Mouse (Mus musculus) stomach, postnatal 0 days (tissue): Measurements from ENCODE around the gene Rpl23a. TPM values are rescaled to one million over a fixed set of nuclear protein-coding genes. Genes with fewer than 3 reads are reported as not detected.
"Not testable (repeated sequence)": the region's sequence is repeated elsewhere in the genome, so short reads cannot be mapped to it uniquely, and the experiment has no call there.

Experiments used
- ATAC-seq: fragments of 200-750 bp; cut with Nextera tagmentation; 2 replicates; pipeline ENCODE4 v1.8.0; 2017; ENCODE audit not compliant: low FRiP score, low TSS enrichment
- DNase-seq: peaks from one replicate; pipeline ENCODE4 v3.0.0-alpha.2; 2016; ENCODE audit warnings: low spot score
- H3K27ac ChIP-seq: fragments of 300-500 bp; sonication (generic); replicated peaks from 2 replicates; pipeline ENCODE4 v1.5.1; 2014; ENCODE audit warnings: mild to moderate bottlenecking, control low read depth
- H3K27me3 ChIP-seq: fragments of 300-500 bp; sonication (generic); 2 replicates; pipeline ENCODE4 v1.6.1; 2014; ENCODE audit warnings: low read length; ENCODE audit not compliant: control insufficient read depth, insufficient read depth
- H3K36me3 ChIP-seq: fragments of 300-500 bp; sonication (generic); 2 replicates; pipeline ENCODE4 v1.6.1; 2014; ENCODE audit warnings: low read length, mixed read lengths; ENCODE audit not compliant: control insufficient read depth, insufficient read depth
- H3K4me1 ChIP-seq: fragments of 300-500 bp; sonication (generic); replicated peaks from 2 replicates; pipeline ENCODE4 v1.6.1; 2014; ENCODE audit warnings: antibody characterized with exemption; ENCODE audit not compliant: control insufficient read depth, insufficient read depth
- H3K4me2 ChIP-seq: fragments of 300-500 bp; sonication (generic); replicated peaks from 2 replicates; pipeline ENCODE4 v1.6.1; 2014; ENCODE audit warnings: low read depth, mild to moderate bottlenecking, control low read depth, moderate library complexity
- H3K4me3 ChIP-seq: fragments of 300-500 bp; sonication (generic); 2 replicates; pipeline ENCODE4 v1.5.1; 2014; ENCODE audit warnings: low read depth, low read length, control low read depth
- H3K9ac ChIP-seq: fragments of 300-500 bp; sonication (generic); 2 replicates; pipeline ENCODE4 v1.6.1; 2014; ENCODE audit warnings: mild to moderate bottlenecking, low read length, control low read depth, mixed read lengths
- H3K9me3 ChIP-seq: fragments of 300-500 bp; sonication (generic); 2 replicates; pipeline ENCODE4 v1.6.1; 2016; ENCODE audit warnings: low read length; ENCODE audit not compliant: control insufficient read depth
- CTCF ChIP-seq: IDR thresholded peaks from 2 replicates; pipeline ENCODE4 v1.5.1; 2016; ENCODE audit warnings: antibody characterized with exemption, low read depth, mild to moderate bottlenecking, moderate library complexity
- EP300 ChIP-seq: optimal IDR thresholded peaks from 2 replicates; pipeline ENCODE3; 2016; ENCODE audit warnings: antibody characterized with exemption
- WGBS: fragments of 180-500 bp; shearing (Covaris S2); extraction: QIAGEN DNeasy Blood & Tissue Kit; methylation state at CpG from one replicate; pipeline ENCODE4 v1.1.7; 2014; 5-methylcytosine and 5-hydroxymethylcytosine counted together
- polyA plus RNA-seq: library from polyadenylated mRNA; unstranded; fragments of >200 nt; fragmentation: Nextera tagmentation; extraction: Ambion mirVana; gene quantifications from 2 replicates; pipeline ENCODE4 v1.2.1, GENCODE M21; 2015

Rpl23a gene
- polyA plus RNA-seq, 1 experiment from 2014 or later = 1,145 TPM

DNA sequence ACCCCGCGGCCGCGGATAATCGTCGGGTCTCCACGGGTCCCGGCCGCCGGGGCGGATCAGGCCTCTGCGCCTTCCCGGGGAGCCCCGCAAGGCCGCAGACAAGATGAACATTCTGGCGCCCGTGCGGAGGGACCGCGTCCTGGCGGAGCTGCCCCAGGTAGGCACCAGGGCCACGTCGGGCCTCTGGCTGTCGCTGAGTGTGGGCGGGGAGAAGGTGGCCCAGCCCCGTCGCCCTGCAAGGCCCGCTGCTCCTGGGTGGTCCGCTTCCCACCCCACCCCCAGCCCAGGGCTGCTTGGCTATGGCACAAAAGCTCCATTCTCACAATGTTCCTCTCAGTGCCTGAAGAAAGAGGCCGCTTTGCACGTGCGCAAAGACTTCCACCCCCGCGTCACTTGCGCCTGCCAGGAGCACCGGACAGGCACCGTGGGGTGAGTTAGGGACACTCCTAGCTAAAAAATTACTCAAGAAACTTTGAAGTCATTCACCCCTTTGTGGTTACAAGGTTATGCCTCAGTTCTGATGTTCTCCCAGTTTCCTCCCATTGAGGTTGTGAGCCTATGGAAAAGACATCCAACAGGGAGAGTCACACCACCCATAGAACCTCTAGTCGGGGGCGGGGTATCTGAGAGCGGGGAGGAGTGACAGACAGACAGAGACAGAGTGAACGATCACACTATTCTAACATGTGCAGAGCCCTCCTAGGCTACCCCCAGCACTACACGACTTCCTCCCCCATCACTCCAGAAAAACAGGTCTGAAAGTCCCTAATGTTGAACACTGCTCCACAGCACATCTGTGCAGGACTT is 6.1 kb upstream of the Rpl23a start:
- no peaks in the 10 kb centered on the region for H3K4me1 ChIP-seq
- under 1% methylated on average over 42 of the region's 42 CpGs for WGBS
- peak overlapping the region; percentile 88 for H3K4me2 ChIP-seq
- peak overlapping the region; percentile 72 for H3K4me3 ChIP-seq
- TF ChIP-seq EP300 (no peak), CTCF (no peak)
- H3K9me3 ChIP-seq = no peaks in the 10 kb centered on the region
- H3K27me3 ChIP-seq = no peaks in the 10 kb centered on the region
- ATAC-seq (peak; percentile 65), DNase-seq (peak; percentile 75)
- H3K9ac ChIP-seq = peak overlapping the region; percentile 82
- peak overlapping the region; percentile 96 for H3K27ac ChIP-seq
- peaks cover 7% of the 10 kb centered on the region for H3K36me3 ChIP-seq

GRCm38 (mm10) chr11:78188331-78189233 is 5.2 kb upstream of the Rpl23a start, which contains the start of gene Rab34:
Rab34 (plus strand) TSS chr11:78188430.
- peaks cover 7% of the 10 kb centered on the region for H3K36me3 ChIP-seq
- ATAC-seq (peak; percentile 77), DNase-seq (peak; percentile 77)
- peak within 1 kb of the TSS; percentile 82 for H3K9ac ChIP-seq
- TF ChIP-seq CTCF (no peak; the same call in 1 of the 2 replicates), EP300 (no peak)
- no peaks in the 10 kb centered on the region for H3K4me1 ChIP-seq
- peak within 1 kb of the TSS; percentile 96 for H3K27ac ChIP-seq
- H3K9me3 ChIP-seq = no peaks in the 10 kb centered on the region
- under 1% methylated on average over 78 of the region's 80 CpGs for WGBS
- H3K4me3 ChIP-seq = peak within 1 kb of the TSS; percentile 72
- H3K27me3 ChIP-seq = no peaks in the 10 kb centered on the region
- H3K4me2 ChIP-seq = peak within 1 kb of the TSS; percentile 88

DNA sequence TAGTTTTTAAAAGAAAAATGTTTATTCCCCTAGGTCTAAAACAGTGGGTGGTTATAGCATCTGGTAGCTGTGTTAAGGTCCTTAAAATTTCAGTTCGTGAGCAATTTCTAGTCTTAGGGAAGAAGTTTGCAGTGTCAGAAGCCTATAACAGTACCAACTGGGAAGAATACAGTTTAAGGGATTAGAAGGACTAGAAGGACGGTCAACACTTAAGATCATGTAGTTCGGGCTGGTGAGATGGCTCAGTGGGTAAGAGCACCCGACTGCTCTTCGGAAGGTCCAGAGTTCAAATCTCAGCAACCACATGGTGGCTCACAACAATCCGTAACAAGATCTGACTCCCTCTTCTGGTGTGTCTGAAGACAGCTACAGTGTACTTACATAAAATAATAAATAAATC is 1.3 kb upstream of the Rpl23a start:
- not testable (repeated sequence) for H3K9me3 ChIP-seq, H3K27me3 ChIP-seq, H3K9ac ChIP-seq, H3K4me2 ChIP-seq, DNase-seq, H3K36me3 ChIP-seq, H3K27ac ChIP-seq, ATAC-seq, H3K4me1 ChIP-seq, H3K4me3 ChIP-seq
- 91% methylated on average over 6 of the region's 6 CpGs for WGBS

- no peak overlapping the region for H3K9ac ChIP-seq
- ATAC-seq (no peak; the same call in 1 of the 2 replicates), DNase-seq (no peak)
- no peak overlapping the region for H3K27ac ChIP-seq
- peak overlapping the region; percentile 84; the same call in 1 of the 2 replicates for H3K4me3 ChIP-seq
- no peak; the same call in 1 of the 2 replicates for TF ChIP-seq CTCF
- TF ChIP-seq EP300 = no peak
- H3K4me2 ChIP-seq = peak overlapping the region; percentile 63
- no peaks in the 10 kb centered on the region for H3K9me3 ChIP-seq
- H3K27me3 ChIP-seq = no peaks in the 10 kb centered on the region
- H3K36me3 ChIP-seq = peaks cover 3% of the 10 kb centered on the region; the same call in 1 of the 2 replicates
- H3K4me1 ChIP-seq = no peaks in the 10 kb centered on the region
- WGBS = 40% methylated on average over 10 of the region's 10 CpGs
These were observed 615 bp upstream of the Rpl23a start for GRCm38 (mm10) chr11:78183884-78184514.

GRCm38 (mm10) chr11:78182450-78182849 is 934 bp downstream of the Rpl23a start:
- Histone ChIP-seq H3K9ac (peak overlapping the region; percentile 91), H3K9me3 (no peaks in the 10 kb centered on the region), H3K27ac (no peak overlapping the region), H3K27me3 (no peaks in the 10 kb centered on the region), H3K4me1 (no peaks in the 10 kb centered on the region), H3K4me3 (peak overlapping the region; percentile 84), H3K36me3 (peaks cover 3% of the 10 kb centered on the region; the same call in 1 of the 2 replicates), H3K4me2 (peak overlapping the region; percentile 63)
- no peak for TF ChIP-seq CTCF
- no peak for TF ChIP-seq EP300
- ATAC-seq (no peak), DNase-seq (no peak)
- WGBS = 5% methylated on average over 7 of the region's 7 CpGs
